Mouse (Mus musculus) cerebellum, postnatal 36 days (tissue): Measurements from ENCODE around the gene Syn1.

Experiments
- DNase-seq, 2 experiments: peaks; one replicate each; pipeline ENCODE4 v3.0.0; 2021 to 2022; ENCODE audit warnings: mixed read lengths in 2 of 2

Gene Syn1

GRCm38 (mm10) chrX:20862105-20863065 is 58.4 kb downstream of the Syn1 start:
- DNase-seq, result no peak

GRCm38 (mm10) chrX:20861453-20862104 is 59.2 kb downstream of the Syn1 start:
- no peak for DNase-seq

- DNase-seq, result no peak
These were observed 67.0 kb downstream of the Syn1 start for GRCm38 (mm10) chrX:20853794-20854193.

GRCm38 (mm10) chrX:20848256-20848984 is 72.4 kb downstream of the Syn1 start:
- DNase-seq, result peak; percentile 84 to 87

- no peak for DNase-seq
These were observed 73.0 kb downstream of the Syn1 start for GRCm38 (mm10) chrX:20847816-20848215.

GRCm38 (mm10) chrX:20847232-20847631 is 73.6 kb downstream of the Syn1 start:
- no peak for DNase-seq

- DNase-seq, result peak; percentile 62 to 63
These were observed 91.9 kb downstream of the Syn1 start for GRCm38 (mm10) chrX:20828934-20829333.

GRCm38 (mm10) chrX:20819708-20820426 is 100.9 kb downstream of the Syn1 start:
- peak; percentile 64 to 66 for DNase-seq

- DNase-seq, result peak; percentile 86 to 87
These were observed 101.6 kb downstream of the Syn1 start for GRCm38 (mm10) chrX:20819204-20819628.

GRCm38 (mm10) chrX:20816974-20817373 is 103.8 kb downstream of the Syn1 start:
- DNase-seq, result peak; percentile 13 to 31
